Mouse (Mus musculus) layer of hippocampus, adult 9-10 months (tissue): ENCODE measurements around the gene Kcnb1.
A peak's percentile ranks its signal among the peaks of the same experiment; 100 is the strongest.

Experiments
- DNase-seq: peaks from one replicate; pipeline ENCODE4 v3.0.0; 2022; ENCODE audit warnings: low spot score

The Kcnb1 gene

GRCm38 (mm10) chr2:167127404-167127803 is 62.6 kb downstream of the Kcnb1 start:
- DNase-seq: no peak

- DNase-seq: no peak
These were observed 64.2 kb downstream of the Kcnb1 start for GRCm38 (mm10) chr2:167125781-167126180.

- DNase-seq: no peak
These were observed 66.0 kb downstream of the Kcnb1 start for GRCm38 (mm10) chr2:167123936-167124335.

- no peak for DNase-seq
These were observed 67.2 kb downstream of the Kcnb1 start for GRCm38 (mm10) chr2:167122737-167123136.

GRCm38 (mm10) chr2:167121996-167122395 is 68.0 kb downstream of the Kcnb1 start:
- no peak for DNase-seq

- no peak for DNase-seq
These were observed 68.7 kb downstream of the Kcnb1 start for GRCm38 (mm10) chr2:167121228-167121627.

- no peak for DNase-seq
These were observed 69.6 kb downstream of the Kcnb1 start for GRCm38 (mm10) chr2:167120186-167120830.

GRCm38 (mm10) chr2:167118046-167118445 is 71.9 kb downstream of the Kcnb1 start:
- no peak for DNase-seq

GRCm38 (mm10) chr2:167112737-167113136 is 77.2 kb downstream of the Kcnb1 start:
- DNase-seq: peak; percentile 50

- no peak for DNase-seq
These were observed 77.7 kb downstream of the Kcnb1 start for GRCm38 (mm10) chr2:167112259-167112658.

- no peak for DNase-seq
These were observed 80.4 kb downstream of the Kcnb1 start for GRCm38 (mm10) chr2:167109506-167109905.

- DNase-seq: no peak
These were observed 86.4 kb downstream of the Kcnb1 start for GRCm38 (mm10) chr2:167103546-167103945.

- DNase-seq: no peak
These were observed 88.1 kb downstream of the Kcnb1 start for GRCm38 (mm10) chr2:167101743-167102441.

- no peak for DNase-seq
These were observed 95.3 kb downstream of the Kcnb1 start for GRCm38 (mm10) chr2:167094688-167095087.

- DNase-seq: no peak
These were observed 96.6 kb downstream of the Kcnb1 start for GRCm38 (mm10) chr2:167093171-167093900.

- no peak for DNase-seq
These were observed 99.7 kb downstream of the Kcnb1 start for GRCm38 (mm10) chr2:167090271-167090670.

GRCm38 (mm10) chr2:167086836-167087235 is 103.1 kb downstream of the Kcnb1 start:
- no peak for DNase-seq

GRCm38 (mm10) chr2:167086092-167086491 is 103.9 kb downstream of the Kcnb1 start:
- DNase-seq: no peak

GRCm38 (mm10) chr2:167081639-167082038 is 108.3 kb downstream of the Kcnb1 start:
- no peak for DNase-seq

GRCm38 (mm10) chr2:167081135-167081534 is 108.8 kb downstream of the Kcnb1 start:
- DNase-seq: no peak

- DNase-seq: no peak
These were observed 109.6 kb downstream of the Kcnb1 start for GRCm38 (mm10) chr2:167080387-167080786.

GRCm38 (mm10) chr2:167079535-167080257 is 110.3 kb downstream of the Kcnb1 start:
- no peak for DNase-seq
